Mouse (Mus musculus): ENCODE data around the gene Ceacam18. TPM values are rescaled to one million over a fixed set of nuclear protein-coding genes. Genes with fewer than 3 reads are reported as not detected.
"Not testable (repeated sequence)": the region's sequence is repeated elsewhere in the genome, so short reads cannot be mapped to it uniquely, and the experiment has no call there.

The Ceacam18 gene
- total RNA-seq, 1 experiment from 2014 or later: 1.0 TPM

DNA sequence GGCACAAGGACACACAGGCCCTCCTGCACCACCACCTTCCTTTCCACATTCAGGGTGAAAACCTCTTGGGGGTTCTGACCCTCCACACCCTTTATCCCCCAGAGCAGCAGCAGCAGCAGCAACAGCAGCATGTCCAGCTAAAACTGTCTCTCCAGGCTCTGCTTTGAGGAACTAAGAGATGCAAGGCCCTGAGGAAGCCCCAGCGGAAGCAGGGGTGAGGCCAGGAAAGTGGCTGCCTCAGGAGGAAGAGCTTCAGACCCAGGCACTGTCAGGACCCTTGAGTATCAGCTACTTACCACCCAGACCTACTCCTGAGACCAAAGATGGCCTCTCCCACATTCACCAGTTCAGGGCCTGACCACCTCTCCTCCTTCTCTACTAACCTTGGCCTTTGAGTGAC lies 25.5 kb downstream of the Ceacam18 start, which contains the start of gene Siglece:
TSS of gene Siglece (minus strand) at position 160 of the 400 bp plus-strand sequence.
- ATAC-seq (ENCODE audit: extremely low read depth, insufficient number of reproducible peaks, low FRiP score, poor library complexity, severe bottlenecking): 0 out of 2 replicates have a peak, but pooled peaks have one; percentile 34

DNA sequence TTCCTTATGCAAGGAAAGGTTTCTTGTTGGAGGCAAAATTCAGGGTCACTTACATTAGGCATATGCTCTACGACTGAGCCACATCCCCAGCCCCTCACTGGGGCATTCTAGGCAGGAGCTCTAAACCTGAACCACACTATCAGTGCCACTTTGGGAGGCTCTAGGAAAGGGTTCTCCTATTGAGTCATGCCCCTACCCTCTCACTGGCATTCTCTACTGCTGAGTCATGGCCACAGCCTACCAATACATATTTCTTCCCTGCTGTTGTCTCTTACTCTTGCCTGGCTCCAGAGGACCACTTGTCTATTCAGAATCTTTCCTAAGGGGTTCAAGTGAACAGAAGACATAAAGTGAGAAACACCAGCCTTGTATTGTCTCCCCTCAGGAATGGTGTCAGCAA lies 28.3 kb downstream of the Ceacam18 start:
- ATAC-seq (ENCODE audit: extremely low read depth, insufficient number of reproducible peaks, low FRiP score, poor library complexity, severe bottlenecking): no peak; the same call in 1 of the 2 replicates

DNA sequence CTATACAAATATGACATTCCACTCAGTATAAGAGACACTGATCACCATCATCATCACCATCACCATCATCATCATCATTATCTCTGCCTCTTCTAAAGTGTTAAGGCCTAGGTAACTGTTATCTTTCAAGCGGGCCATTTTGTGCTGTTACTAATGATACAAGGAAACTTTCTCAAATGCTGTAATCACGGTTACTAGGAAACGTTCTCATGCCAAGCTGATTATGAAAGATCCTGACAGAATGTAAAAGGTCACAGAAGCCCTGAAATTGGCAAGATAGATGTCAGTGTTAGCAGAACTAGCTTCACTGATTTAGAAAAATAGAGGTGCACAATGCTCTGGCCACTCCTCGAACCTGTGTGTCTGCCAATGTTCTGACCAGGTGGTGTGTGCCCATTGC lies 32.7 kb downstream of the Ceacam18 start:
- ATAC-seq (ENCODE audit: extremely low read depth, insufficient number of reproducible peaks, low FRiP score, poor library complexity, severe bottlenecking): not testable (repeated sequence)

DNA sequence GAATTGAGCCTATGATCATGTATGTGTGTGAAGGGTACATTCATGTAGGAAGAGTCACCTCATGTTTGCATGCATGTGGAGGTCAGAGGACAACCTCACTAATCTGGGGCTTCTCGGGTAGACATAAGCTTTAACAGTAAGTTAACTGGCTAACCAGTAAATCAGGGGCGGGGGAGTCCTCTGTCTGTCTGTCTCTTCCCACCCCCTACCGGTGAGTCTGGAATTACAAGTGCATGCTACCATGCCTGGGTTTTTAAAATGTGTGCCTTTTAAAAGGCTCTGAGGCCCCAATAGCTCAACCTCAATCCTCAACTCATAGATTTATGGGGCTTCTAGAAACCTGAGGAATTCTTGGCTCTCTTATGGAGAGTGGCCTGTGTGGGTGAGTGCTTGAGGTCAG lies 34.1 kb downstream of the Ceacam18 start:
- ATAC-seq (ENCODE audit: extremely low read depth, insufficient number of reproducible peaks, low FRiP score, poor library complexity, severe bottlenecking): peak; percentile 55; the same call in 1 of the 2 replicates

DNA sequence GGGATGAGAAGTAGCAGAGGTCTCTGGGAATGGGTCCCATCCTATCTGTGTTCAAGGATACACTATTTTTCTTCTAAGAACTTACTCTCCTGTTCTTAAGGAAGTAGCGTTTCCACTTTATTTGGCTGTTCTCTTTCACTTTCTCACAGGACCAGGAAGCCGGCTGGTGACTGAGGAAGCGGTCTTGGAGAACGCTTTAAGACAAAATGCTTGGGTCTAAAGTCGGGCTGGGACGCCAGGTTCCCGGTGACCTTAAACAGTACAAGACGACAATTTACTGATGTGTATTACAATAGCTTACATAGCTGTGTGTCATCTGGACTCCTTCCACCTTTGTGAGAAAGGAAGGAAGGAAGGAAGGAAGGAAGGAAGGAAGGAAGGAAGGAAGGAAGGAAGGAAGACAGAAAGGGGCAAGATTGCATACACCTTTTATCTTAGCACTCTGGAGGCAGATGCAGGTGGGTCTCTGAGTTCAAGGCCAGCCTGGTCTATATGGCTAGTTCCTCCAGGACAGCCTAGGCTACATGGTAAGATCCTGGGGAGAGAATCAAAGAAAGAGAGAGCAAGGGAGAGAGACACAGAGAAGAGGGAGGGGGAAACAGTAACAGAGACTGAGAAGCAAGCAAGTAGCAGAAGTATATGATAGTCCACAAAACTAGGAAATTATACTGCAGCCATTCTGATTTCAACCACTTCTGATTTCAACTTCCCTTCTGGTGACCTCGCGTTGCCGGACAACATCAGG lies 36.7 kb downstream of the Ceacam18 start:
- no peak for ATAC-seq (ENCODE audit: extremely low read depth, insufficient number of reproducible peaks, low FRiP score, poor library complexity, severe bottlenecking)

DNA sequence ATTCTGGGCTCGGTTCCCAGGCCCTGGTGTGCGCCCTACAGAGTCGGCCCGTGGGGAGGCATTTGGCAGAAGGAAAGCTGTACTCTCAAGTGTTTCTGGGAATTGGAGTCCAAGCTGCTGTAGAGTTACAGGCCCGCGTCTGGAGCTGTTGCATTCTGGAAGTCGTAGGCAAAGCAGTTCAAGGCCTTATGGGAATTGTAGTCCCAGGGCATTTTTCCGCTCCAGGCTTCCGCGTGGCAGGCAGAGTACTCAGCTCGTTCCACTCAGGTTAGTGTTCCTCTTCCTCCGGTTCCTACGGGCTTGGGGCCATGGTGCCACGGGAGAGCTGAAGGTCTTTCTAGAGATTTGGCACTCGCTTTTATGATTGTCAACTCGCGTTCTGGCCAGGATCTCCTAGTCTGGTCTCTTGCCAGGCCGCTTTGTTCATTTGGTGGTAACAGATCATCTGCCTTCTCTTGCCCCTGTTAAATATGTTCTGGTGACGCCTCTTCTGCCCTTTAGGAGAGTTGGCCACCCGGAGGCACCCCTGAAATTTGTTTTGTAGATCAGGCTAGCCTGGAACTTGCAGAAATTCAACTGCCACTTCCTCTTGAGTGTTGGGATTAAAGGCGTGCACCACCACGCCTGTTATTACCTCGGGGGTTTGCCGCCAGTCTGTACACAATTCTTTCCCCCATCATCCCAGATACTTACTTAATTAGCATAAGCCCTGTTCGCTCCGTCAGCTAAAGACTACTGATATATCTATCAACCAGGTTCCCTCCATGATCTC lies 37.5 kb downstream of the Ceacam18 start, which contains the start of gene Ctu1:
TSS of gene Ctu1 (plus strand) at position 208 of the 772 bp plus-strand sequence.
- peak; percentile 89 for ATAC-seq (ENCODE audit: extremely low read depth, insufficient number of reproducible peaks, low FRiP score, poor library complexity, severe bottlenecking)

DNA sequence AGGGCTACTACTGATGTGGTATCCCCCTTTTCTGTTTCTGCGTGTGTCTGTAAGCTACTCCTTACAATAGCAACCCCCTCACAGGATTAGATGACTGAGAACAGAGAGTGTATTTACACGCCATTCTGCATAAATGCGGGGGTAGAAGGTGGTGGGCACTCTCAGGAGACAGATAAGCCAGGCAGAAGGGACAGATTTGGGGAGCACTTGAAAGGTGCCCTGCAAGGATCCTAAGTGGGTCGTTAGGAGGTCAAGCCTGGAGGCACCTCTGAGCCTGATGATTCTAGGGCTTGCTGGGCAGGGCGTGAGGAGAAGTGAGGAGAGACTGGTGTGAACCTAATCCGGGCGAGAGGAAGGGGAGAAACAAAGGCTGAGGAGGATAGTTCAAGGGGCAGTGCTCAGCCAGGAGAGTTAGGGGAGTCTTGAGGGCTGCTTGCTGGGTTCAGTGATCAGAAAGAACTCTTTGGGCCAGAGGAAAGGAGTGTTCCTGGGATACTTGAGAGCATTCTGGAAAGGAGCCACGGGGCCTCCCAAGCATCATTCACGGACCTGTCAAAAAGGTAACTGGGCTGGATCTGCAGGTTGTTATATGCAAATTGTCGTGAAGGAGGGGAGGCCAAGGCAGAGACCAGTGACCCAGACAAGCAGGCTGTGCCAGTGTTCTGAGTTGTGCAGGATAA lies 38.2 kb downstream of the Ceacam18 start:
- no peak for ATAC-seq (ENCODE audit: extremely low read depth, insufficient number of reproducible peaks, low FRiP score, poor library complexity, severe bottlenecking)

DNA sequence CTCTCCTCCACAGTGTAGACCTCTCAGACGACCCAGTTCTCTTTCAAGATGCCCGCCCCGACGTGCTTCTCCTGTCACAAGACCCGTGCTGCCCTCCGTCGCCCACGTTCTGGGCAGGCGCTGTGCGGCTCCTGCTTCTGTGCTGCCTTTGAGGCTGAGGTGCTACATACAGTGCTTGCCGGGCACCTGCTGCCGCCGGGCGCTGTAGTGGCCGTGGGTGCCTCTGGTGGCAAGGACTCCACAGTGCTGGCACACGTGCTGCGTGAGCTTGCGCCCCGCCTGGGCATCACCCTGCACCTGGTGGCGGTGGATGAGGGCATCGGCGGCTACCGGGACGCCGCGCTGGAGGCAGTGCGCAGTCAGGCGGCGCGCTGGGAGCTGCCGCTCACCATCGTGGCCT lies 40.6 kb downstream of the Ceacam18 start:
- ATAC-seq (ENCODE audit: extremely low read depth, insufficient number of reproducible peaks, low FRiP score, poor library complexity, severe bottlenecking): no peak

DNA sequence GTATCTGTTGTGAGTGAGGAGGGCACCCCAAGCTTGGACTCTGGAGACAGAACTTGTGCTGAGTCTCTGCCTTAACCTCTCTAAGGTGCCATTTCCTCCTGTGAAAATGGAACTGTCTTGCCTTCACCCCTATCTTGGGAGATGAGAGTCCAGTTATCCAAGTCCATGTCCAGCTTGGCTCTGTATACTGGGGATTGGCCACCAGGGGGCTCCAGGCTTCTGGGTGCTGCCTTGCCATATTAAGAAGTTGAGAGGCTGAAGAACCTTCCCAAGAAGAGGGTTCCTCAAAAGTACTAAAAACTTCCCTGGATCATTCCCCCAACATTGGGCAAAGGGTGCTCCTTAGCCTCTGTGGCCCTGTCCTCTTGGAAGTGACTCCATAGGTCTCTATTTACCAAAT lies 44.0 kb downstream of the Ceacam18 start:
- no peak for ATAC-seq (ENCODE audit: extremely low read depth, insufficient number of reproducible peaks, low FRiP score, poor library complexity, severe bottlenecking)

DNA sequence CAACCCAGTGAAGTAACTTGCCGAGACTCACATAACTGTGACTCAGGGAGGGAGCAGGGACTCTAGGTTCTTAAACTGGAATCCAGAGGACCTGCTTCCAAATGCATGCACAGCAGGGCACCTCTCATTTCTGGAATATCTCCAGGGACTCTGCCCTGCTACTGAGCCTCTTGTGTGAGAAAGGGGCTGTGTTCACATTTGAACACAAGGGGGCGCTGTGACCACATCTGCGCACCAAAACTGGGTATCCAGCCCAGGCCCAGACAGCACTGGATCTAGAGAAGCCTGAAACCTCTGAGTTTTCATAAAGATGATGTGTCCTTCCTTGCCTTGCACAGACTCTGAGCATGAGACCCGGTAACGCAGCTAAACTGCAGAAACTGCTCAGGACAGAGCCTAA lies 46.5 kb downstream of the Ceacam18 start:
- ATAC-seq (ENCODE audit: extremely low read depth, insufficient number of reproducible peaks, low FRiP score, poor library complexity, severe bottlenecking): peak; percentile 69; the same call in 1 of the 2 replicates

DNA sequence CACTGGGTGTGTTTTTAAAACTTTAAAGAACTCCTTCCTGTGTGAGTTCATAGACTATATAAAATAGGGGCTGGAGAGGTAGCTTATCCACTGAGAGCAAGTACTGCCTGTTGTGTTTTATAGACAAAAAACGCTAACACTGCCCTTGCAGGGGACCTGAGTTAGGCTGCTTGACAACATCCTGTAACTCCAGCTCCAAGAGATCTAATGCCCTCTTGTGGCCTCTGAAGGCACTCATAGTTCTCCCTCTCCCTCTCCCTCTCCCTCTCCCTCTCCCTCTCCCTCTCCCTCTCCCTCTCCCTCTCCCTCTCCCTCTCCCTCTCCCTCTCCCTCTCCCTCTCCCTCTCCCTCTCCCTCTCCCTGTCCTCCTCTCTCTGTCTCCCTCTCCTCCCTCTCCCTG lies 48.0 kb downstream of the Ceacam18 start:
- ATAC-seq (ENCODE audit: extremely low read depth, insufficient number of reproducible peaks, low FRiP score, poor library complexity, severe bottlenecking): not testable (repeated sequence)

DNA sequence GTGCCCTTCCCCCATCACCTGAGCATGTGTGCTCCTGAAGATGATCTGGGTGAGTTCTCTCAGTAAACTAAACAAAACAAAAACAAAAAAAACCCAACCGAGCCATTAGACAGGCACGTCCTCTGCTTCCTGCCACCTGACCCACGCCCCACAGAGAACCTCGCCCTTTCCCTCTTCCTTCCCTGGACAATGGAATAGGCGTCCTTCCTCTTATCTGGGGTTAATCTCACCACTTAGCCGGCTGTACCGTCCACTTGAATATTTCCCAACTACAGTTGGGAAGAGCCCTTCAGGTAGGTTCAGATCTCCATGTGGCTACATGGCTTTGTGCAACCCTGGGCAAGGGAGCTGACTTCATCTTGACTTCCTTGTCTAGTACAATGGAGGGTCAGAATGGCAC lies 50.6 kb downstream of the Ceacam18 start:
- ATAC-seq (ENCODE audit: extremely low read depth, insufficient number of reproducible peaks, low FRiP score, poor library complexity, severe bottlenecking): no peak

DNA sequence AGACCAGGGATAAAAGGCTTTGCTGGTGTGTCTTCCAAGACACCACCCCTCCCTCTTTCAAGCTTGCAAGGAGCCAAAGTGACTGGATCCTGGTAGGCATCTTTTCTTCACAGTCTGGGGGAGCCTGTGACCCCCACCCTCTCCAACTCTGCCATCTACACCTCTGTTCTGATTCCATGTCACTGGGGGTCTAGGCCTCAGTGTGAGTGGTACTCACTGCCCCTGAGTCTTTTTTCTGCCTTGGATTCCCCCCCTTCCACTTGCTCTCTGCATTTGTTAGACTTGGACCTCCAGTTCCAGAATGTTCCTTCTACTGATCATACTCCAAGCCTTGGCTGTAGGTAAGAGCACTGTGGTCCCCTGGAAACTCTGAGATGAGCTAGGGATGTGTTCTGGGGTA lies 55.6 kb downstream of the Ceacam18 start, which contains the start of gene Klk14:
TSS of gene Klk14 (plus strand) at position 301 of the 400 bp plus-strand sequence.
- ATAC-seq (ENCODE audit: extremely low read depth, insufficient number of reproducible peaks, low FRiP score, poor library complexity, severe bottlenecking): no peak

Other genes starting within 250 kb of the Ceacam18 start
- 222 and 223 TPM in 2 replicates for gene Siglecg, start 226.5 kb upstream of the Ceacam18 start, total RNA-seq (2017)
- gene Lim2, start 207.0 kb upstream of the Ceacam18 start, total RNA-seq (2017): not detected in 2 replicates
- gene Nkg7, start 197.6 kb upstream of the Ceacam18 start, total RNA-seq (2017): 10.7 and 13.1 TPM in 2 replicates
- gene Cldnd2, start 193.9 kb upstream of the Ceacam18 start, total RNA-seq (2017): not detected in 2 replicates
- 36.3 and 42.4 TPM in 2 replicates for gene Etfb, start 190.6 kb upstream of the Ceacam18 start, total RNA-seq (2017)
- gene Gm45233, start 190.6 kb upstream of the Ceacam18 start, total RNA-seq (2017): not detected in 2 replicates
- gene Vsig10l, start 171.6 kb upstream of the Ceacam18 start, total RNA-seq (2017): 11.4 and 17.1 TPM in 2 replicates
- gene Iglon5, start 144.6 kb upstream of the Ceacam18 start, total RNA-seq (2017): not detected in 2 replicates
- 1.9 and 2.1 TPM in 2 replicates for gene 4931406B18Rik, start 128.8 kb upstream of the Ceacam18 start, total RNA-seq (2017)
- 246 and 256 TPM in 2 replicates for gene Cd33, start 90.3 kb upstream of the Ceacam18 start, total RNA-seq (2017)
- 3.3 and 3.7 TPM in 2 replicates for gene Zfp658, start 72.5 kb upstream of the Ceacam18 start, total RNA-seq (2017)
- 9.1 and 9.7 TPM in 2 replicates for gene Zfp719, start 55.1 kb upstream of the Ceacam18 start, total RNA-seq (2017)
- 0.23 and 1.6 TPM in 2 replicates for gene Zfp819, start 27.5 kb upstream of the Ceacam18 start, total RNA-seq (2017)
- 135 and 136 TPM in 2 replicates for gene Siglece, start 25.5 kb downstream of the Ceacam18 start, total RNA-seq (2017)
- gene Ctu1, start 37.3 kb downstream of the Ceacam18 start, total RNA-seq (2017): 1.9 and 2.8 TPM in 2 replicates
- not detected in 2 replicates for gene Klk14, start 55.7 kb downstream of the Ceacam18 start, total RNA-seq (2017)
- gene Klk13, start 77.9 kb downstream of the Ceacam18 start, total RNA-seq (2017): not detected in 2 replicates
- gene Klk12, start 134.2 kb downstream of the Ceacam18 start, total RNA-seq (2017): not detected in 2 replicates
- gene Klk11, start 139.9 kb downstream of the Ceacam18 start, total RNA-seq (2017): not detected in 2 replicates
- 0.35 TPM in 1 of 2 replicates, not detected in the other for gene Klk10, start 146.3 kb downstream of the Ceacam18 start, total RNA-seq (2017)
- not detected in 2 replicates for gene Klk9, start 157.2 kb downstream of the Ceacam18 start, total RNA-seq (2017)
- gene Klk8, start 162.9 kb downstream of the Ceacam18 start, total RNA-seq (2017): 4.1 TPM in 2 replicates
- not detected in 2 replicates for gene Klk7, start 176.6 kb downstream of the Ceacam18 start, total RNA-seq (2017)
- not detected in 2 replicates for gene Klk6, start 189.8 kb downstream of the Ceacam18 start, total RNA-seq (2017)
- gene Klk5, start 207.3 kb downstream of the Ceacam18 start, total RNA-seq (2017): not detected in 2 replicates
- not detected in 2 replicates for gene Klk4, start 246.5 kb downstream of the Ceacam18 start, total RNA-seq (2017)

Data from neutrophil, adult 5-6 weeks (primary cell).